Mouse (Mus musculus) forebrain, embryonic 15.5 days (tissue): Measurements from ENCODE around the gene Adgre4. TPM values are rescaled to one million over a fixed set of nuclear protein-coding genes. Genes with fewer than 3 reads are reported as not detected.
A peak's percentile ranks its signal among the peaks of the same experiment; 100 is the strongest.
"Not testable (repeated sequence)": the region's sequence is repeated elsewhere in the genome, so short reads cannot be mapped to it uniquely, and the experiment has no call there.

ENCODE experiments used
- ATAC-seq: fragments of 200-750 bp; cut with Nextera tagmentation; replicated peaks from 2 replicates; pipeline ENCODE4 v1.8.0; 2017; ENCODE audit warnings: mild to moderate bottlenecking, moderate TSS enrichment, moderate library complexity
- H3K27ac ChIP-seq: fragments of 300-500 bp; sonication (generic); replicated peaks from 2 replicates; pipeline ENCODE4 v1.5.1; 2015; ENCODE audit warnings: mild to moderate bottlenecking, inconsistent platforms
- H3K27me3 ChIP-seq: fragments of 300-500 bp; sonication (generic); 2 replicates; pipeline ENCODE4 v1.6.1; 2015; ENCODE audit warnings: inconsistent platforms
- H3K36me3 ChIP-seq: fragments of 300-500 bp; sonication (generic); 2 replicates; pipeline ENCODE4 v1.6.1; 2015; ENCODE audit warnings: mild to moderate bottlenecking, inconsistent platforms
- H3K4me1 ChIP-seq: fragments of 300-500 bp; sonication (generic); 2 replicates; pipeline ENCODE4 v1.6.1; 2015; ENCODE audit warnings: inconsistent platforms
- H3K4me2 ChIP-seq: fragments of 300-500 bp; sonication (generic); replicated peaks from 2 replicates; pipeline ENCODE4 v1.6.1; 2015; ENCODE audit warnings: mild to moderate bottlenecking, inconsistent platforms
- H3K4me3 ChIP-seq: fragments of 300-500 bp; sonication (generic); 2 replicates; pipeline ENCODE4 v1.5.1; 2015; ENCODE audit warnings: mild to moderate bottlenecking, inconsistent platforms
- H3K9ac ChIP-seq: fragments of 300-500 bp; sonication (generic); replicated peaks from 2 replicates; pipeline ENCODE4 v1.6.1; 2015; ENCODE audit warnings: mild to moderate bottlenecking, inconsistent platforms
- H3K9me3 ChIP-seq: fragments of 300-500 bp; sonication (generic); 2 replicates; pipeline ENCODE4 v1.6.1; 2016; ENCODE audit warnings: inconsistent platforms
- WGBS: fragments of 180-500 bp; shearing (Covaris S2); methylation state at CpG from one replicate; pipeline ENCODE4 v1.1.7; 2015; ENCODE audit warnings: mixed read lengths; 5-methylcytosine and 5-hydroxymethylcytosine counted together
- polyA plus RNA-seq: library from polyadenylated mRNA; unstranded; fragments of >200 nt; fragmentation: Nextera tagmentation; extraction: Ambion mirVana; gene quantifications from 2 replicates; pipeline ENCODE4 v1.2.1, GENCODE M21; 2015

Gene Adgre4
- polyA plus RNA-seq, 1 experiment from 2014 or later = 0.09 TPM

GRCm38 (mm10) chr17:55843067-55843466 is 93.3 kb downstream of the Adgre4 start:
- no peak for ATAC-seq
- H3K9me3 ChIP-seq = no peaks in the 10 kb centered on the region
- H3K36me3 ChIP-seq = no peaks in the 10 kb centered on the region
- H3K27ac ChIP-seq = no peak overlapping the region
- H3K9ac ChIP-seq = no peak overlapping the region
- H3K4me2 ChIP-seq = no peak overlapping the region
- H3K4me3 ChIP-seq = no peak overlapping the region
- 90% methylated on average over 4 of the region's 4 CpGs for WGBS
- no peaks in the 10 kb centered on the region for H3K4me1 ChIP-seq
- no peaks in the 10 kb centered on the region for H3K27me3 ChIP-seq

GRCm38 (mm10) chr17:55877184-55877583 is 127.4 kb downstream of the Adgre4 start:
- H3K4me2 ChIP-seq = 0 out of 2 replicates have a peak overlapping the region, but pooled peaks have one; percentile 5
- 96% methylated on average over 4 of the region's 4 CpGs for WGBS
- no peak overlapping the region for H3K4me3 ChIP-seq

DNA sequence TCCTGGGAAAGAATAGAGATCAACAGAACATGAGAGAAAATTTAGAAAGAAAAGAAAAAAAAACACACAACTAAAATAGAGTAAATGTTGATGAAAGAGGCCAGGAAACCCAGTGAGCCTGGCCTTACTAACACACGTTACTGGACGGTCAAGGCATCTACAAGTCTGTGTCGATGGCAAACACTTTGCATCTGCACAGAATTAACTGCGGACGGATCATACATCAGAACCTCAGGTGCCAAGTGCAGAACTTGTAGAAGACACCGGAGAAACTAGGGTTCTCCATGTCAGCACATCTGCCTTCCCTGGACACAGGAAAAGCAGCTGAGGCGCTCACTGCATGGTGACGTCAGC is 128.5 kb downstream of the Adgre4 start:
- Histone ChIP-seq H3K9ac (peak overlapping the region; percentile 55), H3K4me1 (peaks cover 18% of the 10 kb centered on the region), H3K27ac (peak overlapping the region; percentile 90), H3K4me3 (peak overlapping the region; percentile 51), H3K4me2 (peak overlapping the region; percentile 49)
- H3K36me3 ChIP-seq, H3K27me3 ChIP-seq, ATAC-seq, H3K9me3 ChIP-seq: not testable (repeated sequence)
- WGBS = 0% methylated on average over 7 of the region's 8 CpGs

More at GRCm38 (mm10) chr17:55877184-55877583, 127.4 kb downstream of the Adgre4 start:
- ATAC-seq = no peak
- no peak overlapping the region for H3K27ac ChIP-seq
- H3K4me1 ChIP-seq = peaks cover 18% of the 10 kb centered on the region
- no peaks in the 10 kb centered on the region for H3K27me3 ChIP-seq
- no peak overlapping the region for H3K9ac ChIP-seq
- peaks cover 2% of the 10 kb centered on the region; the same call in 1 of the 2 replicates for H3K9me3 ChIP-seq
- no peaks in the 10 kb centered on the region for H3K36me3 ChIP-seq

DNA sequence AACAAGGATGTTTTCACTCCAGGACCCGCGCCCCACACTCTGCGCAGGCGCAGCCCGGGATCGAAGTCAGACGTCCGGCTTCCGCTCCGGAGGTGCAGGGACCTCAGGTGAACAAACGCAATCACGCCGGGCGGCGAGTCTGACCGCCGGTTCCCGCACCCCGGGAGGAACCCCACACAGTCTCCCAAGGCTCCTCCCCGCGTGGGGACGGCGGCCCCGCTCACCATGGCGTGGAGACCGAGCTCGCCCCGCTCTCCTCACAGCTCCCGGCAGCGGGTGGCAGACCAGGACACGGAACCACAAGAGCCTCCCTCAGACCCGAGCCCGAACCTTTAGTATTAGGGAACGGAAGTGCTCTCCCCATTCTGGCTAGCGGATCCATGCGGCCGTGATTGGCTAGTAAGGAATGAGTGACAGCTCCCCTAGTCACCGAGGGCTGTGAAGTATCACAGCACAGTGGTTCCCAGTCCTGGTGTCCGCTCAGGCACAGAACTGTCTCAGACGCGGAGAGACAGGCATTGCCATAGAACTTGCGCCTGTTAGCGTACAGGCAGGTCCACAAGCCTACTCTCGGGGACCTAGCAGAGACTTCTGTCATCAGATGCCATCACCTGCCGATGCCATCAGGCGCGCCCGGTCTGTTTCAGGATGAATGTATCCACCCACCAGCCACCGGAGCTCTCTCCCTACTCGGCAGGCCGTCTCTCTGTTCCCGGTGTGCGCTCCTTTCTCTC is 129.0 kb downstream of the Adgre4 start, which contains the start of gene Zfp119a:
Zfp119a (minus strand) TSS at position 295 of the 734 bp plus-strand sequence.
- H3K9ac ChIP-seq = peak within 1 kb of the TSS; percentile 55
- H3K36me3 ChIP-seq, H3K27me3 ChIP-seq, H3K9me3 ChIP-seq: not testable (repeated sequence)
- WGBS = under 1% methylated on average over 46 of the region's 53 CpGs
- peaks cover 18% of the 10 kb centered on the region for H3K4me1 ChIP-seq
- H3K27ac ChIP-seq = peak within 1 kb of the TSS; percentile 90
- peak; percentile 100 for ATAC-seq
- H3K4me2 ChIP-seq = peak within 1 kb of the TSS; percentile 58
- H3K4me3 ChIP-seq = peak within 1 kb of the TSS; percentile 51

GRCm38 (mm10) chr17:55883631-55884030 is 133.8 kb downstream of the Adgre4 start:
- no peak for ATAC-seq
- H3K4me3 ChIP-seq = no peak overlapping the region
- WGBS = 38% methylated on average over 2 of the region's 2 CpGs
- H3K9me3 ChIP-seq = no peaks in the 10 kb centered on the region
- peaks cover 5% of the 10 kb centered on the region for H3K4me1 ChIP-seq
- H3K27ac ChIP-seq = no peak overlapping the region
- H3K9ac ChIP-seq = no peak overlapping the region
- no peak overlapping the region for H3K4me2 ChIP-seq
- peaks cover 4% of the 10 kb centered on the region; the same call in 1 of the 2 replicates for H3K27me3 ChIP-seq
- no peaks in the 10 kb centered on the region for H3K36me3 ChIP-seq

GRCm38 (mm10) chr17:55884912-55885311 is 135.1 kb downstream of the Adgre4 start:
- no peak overlapping the region for H3K4me3 ChIP-seq
- WGBS = 57% methylated on average over 2 of the region's 2 CpGs
- no peaks in the 10 kb centered on the region for H3K36me3 ChIP-seq
- H3K4me2 ChIP-seq = no peak overlapping the region
- no peaks in the 10 kb centered on the region for H3K9me3 ChIP-seq
- H3K27me3 ChIP-seq = peaks cover 4% of the 10 kb centered on the region; the same call in 1 of the 2 replicates
- no peak overlapping the region for H3K27ac ChIP-seq
- ATAC-seq = no peak
- no peaks in the 10 kb centered on the region for H3K4me1 ChIP-seq
- no peak overlapping the region for H3K9ac ChIP-seq

DNA sequence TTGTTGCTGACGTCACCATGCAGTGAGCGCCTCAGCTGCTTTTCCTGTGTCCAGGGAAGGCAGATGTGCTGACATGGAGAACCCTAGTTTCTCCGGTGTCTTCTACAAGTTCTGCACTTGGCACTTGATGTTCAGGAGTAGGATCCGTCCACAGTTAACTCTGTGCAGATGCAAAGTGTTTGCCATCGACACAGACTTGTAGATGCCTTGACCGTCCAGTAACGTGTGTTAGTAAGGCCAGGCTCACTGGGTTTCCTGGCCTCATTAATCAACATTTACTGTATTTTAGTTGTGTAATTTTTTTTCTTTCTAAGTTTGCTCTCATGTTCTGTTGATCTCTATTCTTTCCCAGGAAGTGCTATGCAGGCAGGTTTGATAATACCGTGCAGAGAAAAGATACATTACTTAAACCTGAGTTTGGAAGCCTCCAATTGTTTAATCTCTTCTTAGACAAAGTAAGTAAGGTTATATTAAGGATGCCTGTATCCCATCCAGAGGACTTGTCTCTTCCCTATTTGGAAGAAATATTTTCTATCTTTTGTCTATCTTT is 142.7 kb downstream of the Adgre4 start:
- ATAC-seq = not testable (repeated sequence)

GRCm38 (mm10) chr17:55903087-55903486 is 153.3 kb downstream of the Adgre4 start:
- H3K4me3 ChIP-seq = no peak overlapping the region
- no peaks in the 10 kb centered on the region for H3K27me3 ChIP-seq
- WGBS = 69% methylated on average over 2 of the region's 2 CpGs
- peaks cover 9% of the 10 kb centered on the region for H3K36me3 ChIP-seq
- H3K4me1 ChIP-seq = no peaks in the 10 kb centered on the region
- no peak for ATAC-seq
- peaks cover 8% of the 10 kb centered on the region; the same call in 1 of the 2 replicates for H3K9me3 ChIP-seq
- H3K27ac ChIP-seq = no peak overlapping the region
- H3K9ac ChIP-seq = no peak overlapping the region
- H3K4me2 ChIP-seq = no peak overlapping the region

More for the DNA sequence above, 142.7 kb downstream of the Adgre4 start:
- peaks cover 11% of the 10 kb centered on the region for H3K36me3 ChIP-seq
- peak overlapping the region; percentile 46 for H3K9ac ChIP-seq
- H3K4me2 ChIP-seq = peak overlapping the region; percentile 51
- not testable (repeated sequence) for H3K4me1 ChIP-seq, H3K9me3 ChIP-seq, H3K27me3 ChIP-seq
- H3K27ac ChIP-seq = peak overlapping the region; percentile 88
- H3K4me3 ChIP-seq = peak overlapping the region; percentile 50
- WGBS = 11% methylated on average over 6 of the region's 8 CpGs

Other genes starting within 250 kb of the Adgre4 start
- gene Vmn2r118, start 124.8 kb upstream of the Adgre4 start, polyA plus RNA-seq = not detected in 2 replicates
- gene Pot1b, start 37.4 kb upstream of the Adgre4 start, polyA plus RNA-seq = 9.0 and 9.8 TPM in 2 replicates
- 11.4 and 13.1 TPM in 2 replicates for gene Zfp119a, start 128.9 kb downstream of the Adgre4 start, polyA plus RNA-seq
- gene Zfp959, start 142.1 kb downstream of the Adgre4 start, polyA plus RNA-seq = 16.5 and 16.7 TPM in 2 replicates
- 6.9 and 7.9 TPM in 2 replicates for gene Zfp119b, start 199.5 kb downstream of the Adgre4 start, polyA plus RNA-seq
- 3.1 and 3.9 TPM in 2 replicates for gene Ebi3, start 202.7 kb downstream of the Adgre4 start, polyA plus RNA-seq
- gene Yju2, start 209.1 kb downstream of the Adgre4 start, polyA plus RNA-seq = 25.2 and 27.8 TPM in 2 replicates
- gene Shd, start 220.5 kb downstream of the Adgre4 start, polyA plus RNA-seq = 118 and 121 TPM in 2 replicates
- gene Fsd1, start 236.5 kb downstream of the Adgre4 start, polyA plus RNA-seq = 127 and 151 TPM in 2 replicates